Mouse (Mus musculus) cerebellum, adult 2 months (tissue): Measurements from ENCODE around the gene Dnajb3. TPM values are rescaled to one million over a fixed set of nuclear protein-coding genes. Genes with fewer than 3 reads are reported as not detected.
"Not testable (repeated sequence)": the region's sequence is repeated elsewhere in the genome, so short reads cannot be mapped to it uniquely, and the experiment has no call there.

Experiments used
- DNase-seq, 2 experiments: peaks; one replicate each; pipeline ENCODE4 v3.0.0; 2021
- H3K27ac ChIP-seq: fragments of 200-500 bp; 2 replicates; pipeline ENCODE4 v1.5.1; 2012; ENCODE audit warnings: low read length, control low read depth, inconsistent platforms; ENCODE audit not compliant: insufficient read depth
- H3K27me3 ChIP-seq: fragments of 200-500 bp; 2 replicates; pipeline ENCODE4 v1.6.1; 2012; ENCODE audit warnings: inconsistent platforms, mild to moderate bottlenecking, low read length, moderate library complexity; ENCODE audit not compliant: control insufficient read depth, insufficient read depth
- H3K4me1 ChIP-seq: fragments of 200-500 bp; 2 replicates; pipeline ENCODE4 v1.6.1; 2011; ENCODE audit warnings: low read length; ENCODE audit not compliant: control insufficient read depth, insufficient read depth
- H3K4me3 ChIP-seq: fragments of 200-500 bp; replicated peaks from 2 replicates; pipeline ENCODE3; 2011; ENCODE audit warnings: mild to moderate bottlenecking, low read depth, low read length, control low read depth; ENCODE audit not compliant: insufficient read depth
- CTCF ChIP-seq: fragments of 200-500 bp; IDR thresholded peaks from 2 replicates; pipeline ENCODE4 v1.5.1; 2011; ENCODE audit warnings: low read depth, mild to moderate bottlenecking, control low read depth, low read length, moderate library complexity, borderline replicate concordance; ENCODE audit not compliant: insufficient read depth
- POLR2A ChIP-seq: fragments of 200-500 bp; IDR thresholded peaks from 2 replicates; pipeline ENCODE4 v1.6.1; 2011; ENCODE audit warnings: low read length, control low read depth, borderline replicate concordance; ENCODE audit not compliant: insufficient read depth
- WGBS: fragments of 180-500 bp; shearing (Covaris S2); methylation state at CpG from one replicate; pipeline ENCODE4 v1.1.7; 2018; 5-methylcytosine and 5-hydroxymethylcytosine counted together
- polyA plus RNA-seq: library from polyadenylated mRNA; depleted of rRNA; stranded (reverse); fragments of >200 nt; gene quantifications from 2 replicates; pipeline ENCODE4 v1.2.3, GENCODE M21; 2012

The Dnajb3 gene
- polyA plus RNA-seq, 1 experiment = 3.5 TPM

DNA sequence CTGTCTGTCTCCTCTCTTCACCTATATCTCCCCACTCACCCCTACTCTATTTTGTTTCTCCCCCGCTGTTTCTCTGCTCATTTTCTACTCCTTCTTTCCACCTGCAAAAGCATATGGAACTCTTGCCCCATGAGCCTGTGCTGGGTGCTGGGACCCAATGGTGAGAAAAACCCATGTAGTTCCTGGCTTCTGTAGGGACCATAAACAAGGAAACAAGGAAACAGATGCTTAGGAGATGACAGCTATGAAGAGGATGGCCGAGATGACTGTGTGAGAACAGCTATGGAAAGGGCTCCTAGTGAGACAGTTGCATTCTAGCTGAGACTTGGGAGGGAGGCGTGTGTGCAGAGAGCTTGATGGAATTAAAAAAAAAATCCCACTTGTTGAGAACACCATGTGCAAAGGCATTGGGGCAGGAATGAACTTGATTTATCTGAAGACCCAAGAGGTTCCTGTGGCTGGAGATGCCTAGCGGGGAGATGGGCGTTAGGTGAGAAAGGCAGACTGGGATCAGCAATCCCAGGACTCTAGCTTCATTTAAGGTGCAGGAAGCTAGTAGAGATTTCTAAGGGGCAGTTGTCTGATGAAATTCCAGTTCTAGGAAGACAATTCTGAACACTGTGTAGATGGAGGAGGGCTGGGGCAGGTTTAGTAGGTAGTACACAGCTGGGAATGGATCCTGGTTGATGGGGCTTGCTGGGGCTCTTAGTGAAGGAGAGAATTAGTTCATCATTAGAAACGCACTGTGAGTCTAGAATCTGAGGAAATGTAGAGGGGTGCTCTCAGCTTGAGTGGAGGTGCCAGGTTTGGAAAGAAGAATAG, 25.6 kb upstream of the Dnajb3 start:
- DNase-seq = no peak
- no peak for TF ChIP-seq CTCF
- TF ChIP-seq POLR2A = no peak
- H3K4me3 ChIP-seq = no peak overlapping the region
- H3K27me3 ChIP-seq = no peaks in the 10 kb centered on the region
- 74% methylated on average over 6 of the region's 6 CpGs for WGBS
- H3K27ac ChIP-seq = no peak overlapping the region
- no peaks in the 10 kb centered on the region for H3K4me1 ChIP-seq

DNA sequence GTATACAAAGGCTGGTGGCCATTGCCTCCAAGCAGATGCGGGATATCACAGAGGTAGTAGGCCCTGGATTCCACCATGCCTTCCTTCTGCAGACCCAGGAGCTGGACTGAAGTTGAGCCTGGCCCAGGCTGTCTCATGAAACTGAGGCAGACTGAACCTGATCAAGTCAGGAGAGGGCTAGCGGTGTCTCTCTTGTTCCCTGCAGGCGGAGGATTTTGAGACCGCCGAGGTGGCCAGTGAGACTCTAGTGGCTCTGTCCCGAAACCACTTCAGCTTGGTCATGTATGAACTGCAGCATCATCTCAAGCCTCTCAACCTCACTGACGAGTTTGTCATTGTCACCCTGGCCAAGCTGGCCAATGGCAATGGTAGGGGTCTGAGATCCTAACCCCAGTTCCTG, 24.8 kb upstream of the Dnajb3 start:
- H3K4me1 ChIP-seq = no peaks in the 10 kb centered on the region
- WGBS = 67% methylated on average over 7 of the region's 7 CpGs
- no peak overlapping the region for H3K27ac ChIP-seq
- H3K4me3 ChIP-seq = no peak overlapping the region
- DNase-seq = no peak
- no peaks in the 10 kb centered on the region for H3K27me3 ChIP-seq
- no peak for TF ChIP-seq CTCF
- TF ChIP-seq POLR2A = no peak

GRCm38 (mm10) chr1:88229986-88230385, 24.4 kb upstream of the Dnajb3 start:
- Histone ChIP-seq H3K4me3 (no peak overlapping the region), H3K27me3 (no peaks in the 10 kb centered on the region), H3K27ac (no peak overlapping the region), H3K4me1 (no peaks in the 10 kb centered on the region)
- TF ChIP-seq POLR2A = no peak
- DNase-seq = no peak
- WGBS = 80% methylated on average over 5 of the region's 5 CpGs

DNA sequence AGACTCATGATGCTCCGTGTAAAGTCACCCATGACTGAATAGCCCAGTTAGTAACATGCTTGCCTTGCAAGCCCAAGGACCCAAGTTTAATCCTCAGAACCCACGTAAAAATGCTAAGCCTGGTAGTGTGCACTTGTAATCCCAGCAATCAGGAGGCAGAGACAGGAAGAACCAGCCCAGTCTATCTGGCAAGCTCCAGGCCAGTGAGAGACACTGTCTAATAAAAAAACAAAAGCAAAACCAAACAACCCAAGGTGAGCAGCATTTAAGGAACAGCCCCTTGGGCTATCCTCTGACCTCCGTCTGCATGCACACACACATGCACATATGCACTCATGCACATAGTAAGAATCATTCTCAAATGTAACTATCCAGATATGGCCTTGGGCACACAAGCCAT, 24.0 kb upstream of the Dnajb3 start:
- no peak overlapping the region for H3K27ac ChIP-seq
- no peaks in the 10 kb centered on the region for H3K27me3 ChIP-seq
- 73% methylated on average over 3 of the region's 3 CpGs for WGBS
- H3K4me3 ChIP-seq = no peak overlapping the region
- H3K4me1 ChIP-seq = no peaks in the 10 kb centered on the region
- DNase-seq = no peak
- TF ChIP-seq CTCF (no peak), POLR2A (no peak)

DNA sequence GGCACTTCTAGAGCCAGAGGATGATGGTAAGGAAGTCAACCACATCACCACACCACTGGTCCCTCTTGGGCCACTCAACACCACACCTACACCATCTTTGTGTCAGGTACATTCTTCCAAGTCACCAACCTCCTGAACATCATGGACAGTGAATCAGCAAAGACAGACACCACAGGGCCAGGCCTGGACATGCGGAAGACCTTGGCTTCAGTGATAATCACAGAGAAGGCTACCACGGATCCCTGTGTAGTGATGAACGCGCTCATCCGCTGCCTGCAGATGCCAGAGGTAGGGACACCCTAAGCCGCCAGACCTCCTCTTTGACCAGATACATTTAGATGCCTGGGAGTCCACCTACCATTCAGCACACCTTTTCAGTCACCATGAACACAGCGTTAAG, 22.5 kb upstream of the Dnajb3 start:
- no peak for TF ChIP-seq POLR2A
- no peak for TF ChIP-seq CTCF
- no peak for DNase-seq
- WGBS = 69% methylated on average over 7 of the region's 7 CpGs
- H3K4me3 ChIP-seq = no peak overlapping the region
- H3K4me1 ChIP-seq = no peaks in the 10 kb centered on the region
- no peaks in the 10 kb centered on the region for H3K27me3 ChIP-seq
- H3K27ac ChIP-seq = no peak overlapping the region

GRCm38 (mm10) chr1:88227482-88227881, 21.9 kb upstream of the Dnajb3 start:
- no peaks in the 10 kb centered on the region for H3K27me3 ChIP-seq
- TF ChIP-seq POLR2A = no peak
- TF ChIP-seq CTCF = no peak
- no peaks in the 10 kb centered on the region for H3K4me1 ChIP-seq
- no peak for DNase-seq
- 47% methylated on average over 2 of the region's 2 CpGs for WGBS
- H3K27ac ChIP-seq = no peak overlapping the region
- no peak overlapping the region for H3K4me3 ChIP-seq

DNA sequence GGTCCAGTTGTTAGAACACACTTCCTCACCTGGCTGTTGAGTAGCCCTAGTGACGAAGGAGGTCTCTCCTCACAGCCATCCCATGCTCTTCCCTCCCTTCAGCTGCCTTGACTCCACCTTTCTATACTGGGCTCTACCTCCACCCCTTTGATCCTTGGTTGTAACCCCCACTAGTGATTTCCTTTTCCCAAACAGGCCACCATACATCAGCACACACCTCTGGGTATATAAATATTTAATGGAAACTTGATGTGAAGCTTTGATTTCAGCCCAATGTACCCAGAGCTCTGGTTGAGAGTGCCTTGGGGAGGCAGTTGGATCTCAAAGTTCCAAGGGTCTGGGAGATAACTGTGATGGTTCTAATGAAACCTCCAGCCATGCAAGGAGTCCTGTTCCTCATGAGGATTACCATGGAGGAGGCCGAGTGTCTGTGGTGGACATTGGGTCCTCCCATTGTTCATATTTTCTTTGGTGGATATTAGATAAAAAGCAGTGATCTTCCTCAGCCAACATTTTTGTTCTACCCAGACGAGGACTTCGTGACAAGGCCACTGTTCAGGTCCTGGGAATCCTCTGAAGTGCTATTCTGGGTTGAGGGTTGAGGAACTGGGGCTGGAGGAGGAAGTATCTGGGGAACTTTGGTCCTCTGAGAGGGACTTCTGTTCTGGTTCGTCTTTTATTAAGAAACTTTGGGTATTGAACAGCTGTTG, 21.2 kb upstream of the Dnajb3 start, which contains the start of gene Mroh2a:
Mroh2a (plus strand) TSS at position 317 of the 710 bp plus-strand sequence.
- TF ChIP-seq CTCF = no peak
- no peak for TF ChIP-seq POLR2A
- H3K27me3 ChIP-seq = no peaks in the 10 kb centered on the region
- WGBS = 42% methylated on average over 5 of the region's 5 CpGs
- no peak within 1 kb of the TSS for H3K4me3 ChIP-seq
- H3K4me1 ChIP-seq = no peaks in the 10 kb centered on the region
- H3K27ac ChIP-seq = no peak within 1 kb of the TSS
- no peak for DNase-seq

GRCm38 (mm10) chr1:88225741-88226140, 20.2 kb upstream of the Dnajb3 start:
- H3K4me3 ChIP-seq = no peak overlapping the region
- TF ChIP-seq CTCF (no peak), POLR2A (no peak)
- DNase-seq = no peak
- no peaks in the 10 kb centered on the region for H3K4me1 ChIP-seq
- no peaks in the 10 kb centered on the region for H3K27me3 ChIP-seq
- no peak overlapping the region for H3K27ac ChIP-seq

- DNase-seq, H3K4me3 ChIP-seq: not testable (repeated sequence)
- WGBS = 34% methylated on average over 2 of the region's 2 CpGs
These were observed 19.7 kb upstream of the Dnajb3 start for GRCm38 (mm10) chr1:88225301-88225700.

More at GRCm38 (mm10) chr1:88225301-88225700, 19.7 kb upstream of the Dnajb3 start:
- not testable (repeated sequence) for H3K27me3 ChIP-seq, H3K27ac ChIP-seq, H3K4me1 ChIP-seq
